Mouse (Mus musculus) forebrain, embryonic 11.5 days (tissue): Measurements from ENCODE around the gene Kif5a. TPM values are rescaled to one million over a fixed set of nuclear protein-coding genes. Genes with fewer than 3 reads are reported as not detected.

Experiments used
- ATAC-seq: fragments of 200-750 bp; cut with Nextera tagmentation; replicated peaks from 2 replicates; pipeline ENCODE4 v1.8.0; 2017; ENCODE audit warnings: moderate TSS enrichment; ENCODE audit not compliant: low FRiP score
- DNase-seq: peaks from one replicate; pipeline ENCODE4 v3.0.0-alpha.2; 2017; ENCODE audit warnings: low spot score
- H3K27ac ChIP-seq: fragments of 300-500 bp; sonication (generic); 2 replicates; pipeline ENCODE4 v1.5.1; 2014; ENCODE audit warnings: low read depth, low read length
- H3K27me3 ChIP-seq: fragments of 300-500 bp; sonication (generic); 2 replicates; pipeline ENCODE4 v1.6.1; 2014; ENCODE audit warnings: mild to moderate bottlenecking, low read length, mixed read lengths; ENCODE audit not compliant: control insufficient read depth, insufficient read depth
- H3K36me3 ChIP-seq: fragments of 300-500 bp; sonication (generic); 2 replicates; pipeline ENCODE4 v1.6.1; 2014; ENCODE audit warnings: mild to moderate bottlenecking, low read length, moderate library complexity, mixed read lengths; ENCODE audit not compliant: control insufficient read depth, insufficient read depth
- H3K4me1 ChIP-seq: fragments of 300-500 bp; sonication (generic); replicated peaks from 2 replicates; pipeline ENCODE4 v1.6.1; 2014; ENCODE audit warnings: low read length, mixed read lengths; ENCODE audit not compliant: control insufficient read depth, insufficient read depth
- H3K4me2 ChIP-seq: fragments of 300-500 bp; sonication (generic); 2 replicates; pipeline ENCODE4 v1.6.1; 2014; ENCODE audit warnings: low read depth, mild to moderate bottlenecking, low read length, moderate library complexity, mixed read lengths; ENCODE audit not compliant: severe bottlenecking
- H3K4me3 ChIP-seq: fragments of 300-500 bp; sonication (generic); 2 replicates; pipeline ENCODE4 v1.5.1; 2014; ENCODE audit warnings: low read depth, low read length
- H3K9ac ChIP-seq: fragments of 300-500 bp; sonication (generic); 2 replicates; pipeline ENCODE4 v1.6.1; 2014; ENCODE audit warnings: low read length
- H3K9me3 ChIP-seq: fragments of 300-500 bp; sonication (generic); 2 replicates; pipeline ENCODE4 v1.6.1; 2016; ENCODE audit warnings: low read length, mixed read lengths; ENCODE audit not compliant: control insufficient read depth
- WGBS: fragments of 180-500 bp; shearing (Covaris S2); extraction: QIAGEN DNeasy Blood & Tissue Kit; methylation state at CpG from one replicate; pipeline ENCODE4 v1.1.7; 2014; 5-methylcytosine and 5-hydroxymethylcytosine counted together
- polyA plus RNA-seq: library from polyadenylated mRNA; unstranded; fragments of >200 nt; fragmentation: Nextera tagmentation; extraction: Ambion mirVana; gene quantifications from 2 replicates; pipeline ENCODE4 v1.2.1, GENCODE M21; 2014

The Kif5a gene
- polyA plus RNA-seq, 1 experiment from 2014 or later: 23.6 TPM

DNA sequence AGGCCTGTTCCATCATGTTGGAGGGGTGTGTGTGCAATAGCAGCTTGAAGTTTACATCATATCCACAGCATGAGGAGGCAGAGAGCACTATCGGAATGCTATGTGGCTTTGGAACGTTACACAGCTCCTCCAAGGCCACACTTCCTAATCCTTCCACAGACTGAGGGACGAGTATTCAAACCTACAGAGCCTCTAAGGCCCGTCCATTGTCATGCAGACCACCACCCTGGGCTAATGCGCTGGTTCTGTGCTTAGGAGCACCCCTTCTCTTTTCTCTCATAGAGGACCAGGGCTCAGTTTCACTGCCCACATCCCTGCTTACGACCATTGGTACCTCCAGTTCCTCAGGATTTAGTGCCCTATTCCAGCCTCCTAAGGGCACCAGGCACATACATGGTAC, 37.9 kb downstream of the Kif5a start:
- DNase-seq: no peak
- Histone ChIP-seq H3K27ac (no peak overlapping the region), H3K4me3 (no peak overlapping the region), H3K4me1 (no peaks in the 10 kb centered on the region; the same call in 1 of the 2 replicates), H3K9ac (no peak overlapping the region), H3K36me3 (no peaks in the 10 kb centered on the region), H3K9me3 (no peaks in the 10 kb centered on the region), H3K27me3 (no peaks in the 10 kb centered on the region), H3K4me2 (no peak overlapping the region)
- WGBS: 28% methylated on average over 6 of the region's 6 CpGs
- no peak for ATAC-seq

DNA sequence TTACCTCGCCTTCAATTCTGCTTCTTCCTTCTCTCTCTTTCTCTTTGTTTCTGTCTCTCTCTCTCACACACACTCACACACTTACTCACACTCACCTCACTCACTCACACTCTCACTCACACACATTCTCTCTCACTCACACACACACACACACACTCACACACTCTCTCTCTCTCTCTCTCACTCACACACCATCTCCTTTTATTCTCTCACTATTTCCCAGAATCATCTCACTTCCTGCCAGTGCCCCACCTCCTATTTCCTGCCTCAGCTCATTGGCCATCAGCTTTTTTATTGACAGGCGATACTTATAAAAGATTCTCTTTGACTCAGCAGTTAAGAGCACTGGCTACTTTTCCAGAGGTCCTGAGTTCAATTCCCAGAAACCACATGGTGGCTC, 44.8 kb downstream of the Kif5a start:
- no peak overlapping the region for H3K4me2 ChIP-seq
- no peaks in the 10 kb centered on the region for H3K4me1 ChIP-seq
- DNase-seq: no peak
- no peaks in the 10 kb centered on the region for H3K36me3 ChIP-seq
- ATAC-seq: no peak
- H3K27me3 ChIP-seq: no peaks in the 10 kb centered on the region
- no peak overlapping the region for H3K4me3 ChIP-seq
- no peaks in the 10 kb centered on the region for H3K9me3 ChIP-seq
- H3K27ac ChIP-seq: no peak overlapping the region
- H3K9ac ChIP-seq: no peak overlapping the region
- WGBS: 89% methylated on average over 2 of the region's 2 CpGs

GRCm38 (mm10) chr10:127217177-127217576, 46.0 kb downstream of the Kif5a start:
- Histone ChIP-seq H3K9me3 (no peaks in the 10 kb centered on the region), H3K4me1 (no peaks in the 10 kb centered on the region), H3K4me3 (no peak overlapping the region), H3K4me2 (no peak overlapping the region), H3K36me3 (no peaks in the 10 kb centered on the region), H3K27me3 (no peaks in the 10 kb centered on the region), H3K27ac (no peak overlapping the region), H3K9ac (no peak overlapping the region)
- ATAC-seq (no peak), DNase-seq (no peak)

DNA sequence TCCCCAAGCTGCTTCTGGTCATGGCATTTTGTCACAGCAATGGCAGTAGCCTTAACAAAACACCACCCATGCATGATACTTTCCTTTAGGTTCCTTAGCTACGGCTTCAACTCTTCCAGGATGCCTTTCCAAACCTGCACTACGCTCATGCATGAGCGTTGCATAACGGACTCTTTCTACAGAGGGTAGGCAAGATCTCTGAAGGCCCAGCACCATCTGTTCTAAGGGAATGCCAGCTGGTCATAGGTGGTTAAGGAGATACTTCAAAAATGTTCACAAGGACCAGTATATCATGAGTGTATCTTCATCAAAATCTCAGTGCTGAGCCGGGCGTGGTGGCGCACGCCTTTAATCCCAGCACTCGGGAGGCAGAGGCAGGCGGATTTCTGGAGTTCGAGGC, 46.7 kb downstream of the Kif5a start:
- Histone ChIP-seq H3K9me3 (no peaks in the 10 kb centered on the region), H3K9ac (no peak overlapping the region), H3K27ac (no peak overlapping the region), H3K4me2 (no peak overlapping the region), H3K4me1 (peaks cover 3% of the 10 kb centered on the region; the same call in 1 of the 2 replicates), H3K27me3 (no peaks in the 10 kb centered on the region), H3K4me3 (no peak overlapping the region), H3K36me3 (no peaks in the 10 kb centered on the region)
- ATAC-seq (no peak), DNase-seq (no peak)
- 94% methylated on average over 11 of the region's 11 CpGs for WGBS

- no peak overlapping the region for H3K9ac ChIP-seq
- no peak overlapping the region for H3K4me3 ChIP-seq
- DNase-seq (no peak), ATAC-seq (no peak)
- 56% methylated on average over 1 of the region's 1 CpGs for WGBS
- no peak overlapping the region for H3K4me2 ChIP-seq
- no peaks in the 10 kb centered on the region for H3K36me3 ChIP-seq
- H3K27me3 ChIP-seq: no peaks in the 10 kb centered on the region
- H3K27ac ChIP-seq: no peak overlapping the region
- no peaks in the 10 kb centered on the region for H3K9me3 ChIP-seq
- H3K4me1 ChIP-seq: peaks cover 7% of the 10 kb centered on the region; the same call in 1 of the 2 replicates
Observed at GRCm38 (mm10) chr10:127214422-127214803, 48.7 kb downstream of the Kif5a start.

GRCm38 (mm10) chr10:127213704-127214421, 49.3 kb downstream of the Kif5a start:
- ATAC-seq: no peak
- 83% methylated on average over 13 of the region's 13 CpGs for WGBS
- no peak for DNase-seq

GRCm38 (mm10) chr10:127213272-127213671, 49.9 kb downstream of the Kif5a start:
- no peak overlapping the region for H3K4me2 ChIP-seq
- H3K4me1 ChIP-seq: peaks cover 8% of the 10 kb centered on the region; the same call in 1 of the 2 replicates
- H3K4me3 ChIP-seq: no peak overlapping the region
- H3K27ac ChIP-seq: no peak overlapping the region
- ATAC-seq (no peak), DNase-seq (no peak)
- no peaks in the 10 kb centered on the region for H3K27me3 ChIP-seq
- no peak overlapping the region for H3K9ac ChIP-seq
- H3K36me3 ChIP-seq: no peaks in the 10 kb centered on the region
- H3K9me3 ChIP-seq: no peaks in the 10 kb centered on the region
- WGBS: 95% methylated on average over 8 of the region's 8 CpGs

More at GRCm38 (mm10) chr10:127213704-127214421, 49.3 kb downstream of the Kif5a start:
- H3K4me1 ChIP-seq: peaks cover 8% of the 10 kb centered on the region; the same call in 1 of the 2 replicates
- H3K36me3 ChIP-seq: no peaks in the 10 kb centered on the region
- no peaks in the 10 kb centered on the region for H3K27me3 ChIP-seq
- no peak overlapping the region for H3K4me2 ChIP-seq
- no peak overlapping the region for H3K27ac ChIP-seq
- H3K9ac ChIP-seq: no peak overlapping the region
- H3K4me3 ChIP-seq: no peak overlapping the region
- H3K9me3 ChIP-seq: no peaks in the 10 kb centered on the region

DNA sequence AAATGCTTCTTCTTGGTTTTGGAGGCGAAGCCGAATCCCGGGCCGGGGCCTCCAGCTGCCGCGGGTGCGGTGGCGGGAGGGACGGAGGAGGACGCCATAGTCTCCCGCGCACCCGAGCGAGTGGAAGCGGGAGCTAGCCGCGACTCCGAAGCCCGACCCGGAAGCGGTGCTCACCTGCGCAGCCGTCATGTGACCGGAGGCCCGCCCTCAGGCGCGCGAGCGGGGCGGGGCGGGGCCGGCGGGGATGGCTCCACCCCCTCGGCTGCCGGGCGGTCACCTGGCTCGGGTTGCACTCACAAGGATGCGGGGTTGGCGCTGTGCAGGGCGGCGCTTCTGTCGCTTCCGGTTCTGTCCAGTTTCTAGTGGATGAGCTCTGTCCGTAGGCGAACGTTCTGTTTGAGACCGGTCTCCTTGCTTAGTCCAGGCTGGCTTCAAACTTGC, 51.7 kb downstream of the Kif5a start, which contains the start of gene Pip4k2c:
TSS of gene Pip4k2c (minus strand) at position 172 of the 441 bp plus-strand sequence.
- Histone ChIP-seq H3K4me1 (peaks cover 8% of the 10 kb centered on the region; the same call in 1 of the 2 replicates), H3K4me3 (peak within 1 kb of the TSS; percentile 87), H3K9me3 (no peaks in the 10 kb centered on the region), H3K4me2 (peak within 1 kb of the TSS; percentile 95), H3K36me3 (no peaks in the 10 kb centered on the region; the same call in 1 of the 2 replicates), H3K9ac (peak within 1 kb of the TSS; percentile 81), H3K27me3 (no peaks in the 10 kb centered on the region), H3K27ac (no peak within 1 kb of the TSS)
- ATAC-seq (peak; percentile 99), DNase-seq (peak; percentile 95)
- under 1% methylated on average over 47 of the region's 47 CpGs for WGBS

GRCm38 (mm10) chr10:127210961-127211405, 52.2 kb downstream of the Kif5a start:
- Histone ChIP-seq H3K27me3 (no peaks in the 10 kb centered on the region), H3K36me3 (no peaks in the 10 kb centered on the region; the same call in 1 of the 2 replicates), H3K9me3 (no peaks in the 10 kb centered on the region), H3K4me3 (peak overlapping the region; percentile 87), H3K27ac (no peak overlapping the region), H3K4me2 (peak overlapping the region; percentile 95), H3K9ac (peak overlapping the region; percentile 81), H3K4me1 (peaks cover 8% of the 10 kb centered on the region; the same call in 1 of the 2 replicates)
- ATAC-seq: peak; percentile 54
- DNase-seq: no peak
- WGBS: 1% methylated on average over 25 of the region's 25 CpGs
